Mouse (Mus musculus) forebrain, postnatal 0 days (tissue): ENCODE results near the gene Gm9922. TPM values are rescaled to one million over a fixed set of nuclear protein-coding genes. Genes with fewer than 3 reads are reported as not detected.
A peak's percentile ranks its signal among the peaks of the same experiment; 100 is the strongest.

Source experiments
- ATAC-seq: fragments of 200-750 bp; cut with Nextera tagmentation; 2 replicates; pipeline ENCODE4 v1.8.0; 2017; ENCODE audit warnings: mild to moderate bottlenecking, moderate library complexity
- DNase-seq: peaks from one replicate; pipeline ENCODE4 v3.0.0-alpha.2; 2015
- H3K27ac ChIP-seq: fragments of 300-500 bp; sonication (generic); 2 replicates; pipeline ENCODE4 v1.5.1; 2014; ENCODE audit warnings: low read depth, mild to moderate bottlenecking, antibody characterized with exemption, low read length, moderate library complexity, mixed read lengths
- H3K27me3 ChIP-seq: fragments of 300-500 bp; sonication (generic); 2 replicates; pipeline ENCODE4 v1.6.1; 2014; ENCODE audit warnings: mild to moderate bottlenecking, low read length, mixed read lengths; ENCODE audit not compliant: insufficient read depth
- H3K36me3 ChIP-seq: fragments of 300-500 bp; sonication (generic); 2 replicates; pipeline ENCODE4 v1.6.1; 2014; ENCODE audit warnings: mild to moderate bottlenecking, moderate library complexity; ENCODE audit not compliant: insufficient read depth
- H3K4me1 ChIP-seq: fragments of 300-500 bp; sonication (generic); 2 replicates; pipeline ENCODE4 v1.6.1; 2014; ENCODE audit warnings: antibody characterized with exemption; ENCODE audit not compliant: insufficient read depth
- H3K4me2 ChIP-seq: fragments of 300-500 bp; sonication (generic); 2 replicates; pipeline ENCODE4 v1.6.1; 2014; ENCODE audit warnings: low read depth, mild to moderate bottlenecking, moderate library complexity
- H3K4me3 ChIP-seq: fragments of 300-500 bp; sonication (generic); 2 replicates; pipeline ENCODE4 v1.5.1; 2014; ENCODE audit warnings: low read depth, low read length, mixed read lengths
- H3K9ac ChIP-seq: fragments of 300-500 bp; sonication (generic); 2 replicates; pipeline ENCODE4 v1.6.1; 2014; ENCODE audit warnings: mild to moderate bottlenecking
- H3K9me3 ChIP-seq: fragments of 300-500 bp; sonication (generic); 2 replicates; pipeline ENCODE4 v1.6.1; 2016; ENCODE audit warnings: low read length
- CTCF ChIP-seq: sonication (generic); IDR thresholded peaks from 2 replicates; pipeline ENCODE4 v1.5.1; 2016; ENCODE audit warnings: antibody characterized with exemption, control low read depth, low read depth
- WGBS: fragments of 180-500 bp; shearing (Covaris S2); extraction: QIAGEN DNeasy Blood & Tissue Kit; methylation state at CpG from one replicate; pipeline ENCODE4 v1.1.7; 2014; 5-methylcytosine and 5-hydroxymethylcytosine counted together
- polyA plus RNA-seq: library from polyadenylated mRNA; unstranded; fragments of >200 nt; fragmentation: Nextera tagmentation; extraction: Ambion mirVana; gene quantifications from 2 replicates; pipeline ENCODE4 v1.2.1, GENCODE M21; 2015
- total RNA-seq: library from RNA; depleted of rRNA; stranded (reverse); fragments of >200 nt; gene quantifications from 2 replicates; pipeline ENCODE4 v1.2.3, GENCODE M21; 2014; rRNA removed

Gm9922 gene
- total RNA-seq (not detected in 2 replicates), polyA plus RNA-seq (1.0 and 2.1 TPM in 2 replicates)

- Histone ChIP-seq H3K4me2 (peak within 1 kb of the TSS; percentile 99), H3K27me3 (peaks cover 13% of the 10 kb centered on the region), H3K27ac (no peak within 1 kb of the TSS), H3K4me3 (peak within 1 kb of the TSS; percentile 63), H3K9ac (peak within 1 kb of the TSS; percentile 60), H3K36me3 (no peaks in the 10 kb centered on the region), H3K4me1 (no peaks in the 10 kb centered on the region), H3K9me3 (no peaks in the 10 kb centered on the region)
- TF ChIP-seq CTCF = no peak; the same call in 1 of the 2 replicates
- ATAC-seq (peak; percentile 72), DNase-seq (no peak)
- WGBS = 2% methylated on average over 50 of the region's 51 CpGs
Observed at GRCm38 (mm10) chr14:101729237-101729971, at the start of gene Gm9922, which contains the start of gene Lmo7. TSS of gene Gm9922 (minus strand) at chr14:101729814. TSS of gene Lmo7 (plus strand) at chr14:101729957.

GRCm38 (mm10) chr14:101778426-101778825, 48.8 kb upstream of the Gm9922 start:
- Histone ChIP-seq H3K9me3 (no peaks in the 10 kb centered on the region), H3K27me3 (no peaks in the 10 kb centered on the region), H3K9ac (no peak overlapping the region), H3K4me3 (no peak overlapping the region), H3K36me3 (no peaks in the 10 kb centered on the region), H3K4me1 (no peaks in the 10 kb centered on the region), H3K27ac (no peak overlapping the region), H3K4me2 (no peak overlapping the region)
- no peak for ATAC-seq
- WGBS = 95% methylated on average over 3 of the region's 3 CpGs
- TF ChIP-seq CTCF = no peak
- DNase-seq = no peak

GRCm38 (mm10) chr14:101777129-101777493, 47.5 kb upstream of the Gm9922 start:
- Histone ChIP-seq H3K4me2 (no peak overlapping the region), H3K27me3 (no peaks in the 10 kb centered on the region), H3K36me3 (no peaks in the 10 kb centered on the region), H3K27ac (no peak overlapping the region), H3K9me3 (no peaks in the 10 kb centered on the region), H3K4me1 (no peaks in the 10 kb centered on the region), H3K9ac (no peak overlapping the region), H3K4me3 (no peak overlapping the region)
- no peak for DNase-seq
- WGBS = 27% methylated on average over 3 of the region's 3 CpGs
- ATAC-seq = no peak
- no peak for TF ChIP-seq CTCF

GRCm38 (mm10) chr14:101776296-101777128, 46.9 kb upstream of the Gm9922 start:
- no peak overlapping the region for H3K4me3 ChIP-seq
- no peak overlapping the region for H3K9ac ChIP-seq
- TF ChIP-seq CTCF = 0 out of 2 replicates have a peak, but pooled peaks have one; percentile 5
- no peak overlapping the region for H3K4me2 ChIP-seq
- H3K27ac ChIP-seq = no peak overlapping the region
- H3K27me3 ChIP-seq = no peaks in the 10 kb centered on the region
- WGBS = 21% methylated on average over 4 of the region's 4 CpGs
- no peaks in the 10 kb centered on the region for H3K9me3 ChIP-seq
- H3K36me3 ChIP-seq = no peaks in the 10 kb centered on the region
- DNase-seq = no peak
- no peak for ATAC-seq
- no peaks in the 10 kb centered on the region for H3K4me1 ChIP-seq

- no peak for DNase-seq
Observed at GRCm38 (mm10) chr14:101774631-101775030, 45.0 kb upstream of the Gm9922 start.

GRCm38 (mm10) chr14:101771756-101772155, 42.1 kb upstream of the Gm9922 start:
- H3K9ac ChIP-seq = no peak overlapping the region

More at GRCm38 (mm10) chr14:101774631-101775030, 45.0 kb upstream of the Gm9922 start:
- no peak overlapping the region for H3K9ac ChIP-seq
- WGBS = 58% methylated on average over 4 of the region's 4 CpGs
- H3K27me3 ChIP-seq = no peaks in the 10 kb centered on the region
- no peak for ATAC-seq
- no peaks in the 10 kb centered on the region for H3K36me3 ChIP-seq
- no peaks in the 10 kb centered on the region for H3K9me3 ChIP-seq
- H3K4me1 ChIP-seq = no peaks in the 10 kb centered on the region
- no peak overlapping the region for H3K4me2 ChIP-seq
- TF ChIP-seq CTCF = peak; percentile 48; the same call in 1 of the 2 replicates
- no peak overlapping the region for H3K27ac ChIP-seq
- H3K4me3 ChIP-seq = no peak overlapping the region

More at GRCm38 (mm10) chr14:101771756-101772155, 42.1 kb upstream of the Gm9922 start:
- H3K27ac ChIP-seq = no peak overlapping the region
- ATAC-seq (no peak), DNase-seq (no peak)
- H3K36me3 ChIP-seq = no peaks in the 10 kb centered on the region
- no peak overlapping the region for H3K4me2 ChIP-seq
- no peaks in the 10 kb centered on the region for H3K9me3 ChIP-seq
- no peak overlapping the region for H3K4me3 ChIP-seq
- WGBS = 91% methylated on average over 6 of the region's 6 CpGs
- TF ChIP-seq CTCF = no peak
- H3K27me3 ChIP-seq = no peaks in the 10 kb centered on the region
- H3K4me1 ChIP-seq = no peaks in the 10 kb centered on the region
